Mouse (Mus musculus) urinary bladder, postnatal 36 days (tissue): ENCODE measurements around the gene Tomm40.
A peak's percentile ranks its signal among the peaks of the same experiment; 100 is the strongest.
"Not testable (repeated sequence)": the region's sequence is repeated elsewhere in the genome, so short reads cannot be mapped to it uniquely, and the experiment has no call there.

ENCODE experiments used
- DNase-seq, 2 experiments: peaks; one replicate each; pipeline ENCODE4 v3.0.0; 2022; ENCODE audit warnings: low spot score in 2 of 2, mixed read lengths in 1 of 2

Gene Tomm40

DNA sequence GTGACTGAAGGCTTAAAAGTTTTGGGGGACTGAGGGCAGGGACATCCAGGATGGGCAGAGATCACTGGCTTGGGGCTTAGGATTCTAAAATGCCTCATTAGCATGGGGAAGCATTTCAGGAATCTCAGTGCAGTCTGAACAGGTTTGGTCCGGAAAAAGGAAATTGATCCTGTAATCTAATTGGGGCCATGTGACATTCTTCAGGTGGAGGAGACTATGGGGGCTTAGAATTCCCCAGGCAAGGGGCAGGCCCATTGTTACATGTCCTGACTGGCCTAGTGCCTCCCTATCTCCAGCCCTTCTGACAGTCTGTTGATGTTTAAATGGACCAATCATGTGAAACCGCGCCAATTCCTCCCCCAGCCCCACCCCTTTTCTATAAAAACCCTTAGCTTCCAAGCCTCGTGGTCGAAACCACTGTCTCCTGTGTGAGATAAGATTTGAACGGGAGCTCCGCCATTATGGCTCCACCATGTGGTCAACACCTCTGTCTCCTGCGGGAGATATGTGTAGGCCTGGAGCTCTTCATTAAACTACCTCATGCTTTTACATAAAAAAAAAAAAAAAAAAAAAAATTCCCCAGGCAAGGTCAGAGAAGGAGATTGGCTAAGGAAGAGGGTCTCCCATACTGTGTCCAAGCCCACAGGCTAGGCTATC, 28.2 kb downstream of the Tomm40 start:
- not testable (repeated sequence) for DNase-seq

DNA sequence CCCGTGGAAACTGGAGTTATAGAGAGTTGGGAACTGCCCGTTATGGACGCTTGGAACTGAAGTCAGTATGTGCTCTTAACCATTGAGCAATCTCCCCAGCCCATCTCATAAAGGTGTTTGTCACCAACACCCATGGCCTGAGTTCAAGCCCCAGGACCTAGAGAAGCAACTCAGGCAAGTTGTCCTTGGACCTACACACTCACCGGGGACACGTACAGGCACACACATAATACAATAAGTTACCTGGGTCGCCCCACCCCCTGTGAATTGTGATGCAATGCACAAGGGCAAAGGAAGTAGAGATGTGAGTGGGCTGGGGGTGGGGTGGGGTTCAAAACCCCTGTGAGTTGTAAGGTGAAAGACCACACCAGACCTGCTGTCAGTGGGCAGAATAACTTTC, 28.7 kb downstream of the Tomm40 start:
- no peak for DNase-seq

DNA sequence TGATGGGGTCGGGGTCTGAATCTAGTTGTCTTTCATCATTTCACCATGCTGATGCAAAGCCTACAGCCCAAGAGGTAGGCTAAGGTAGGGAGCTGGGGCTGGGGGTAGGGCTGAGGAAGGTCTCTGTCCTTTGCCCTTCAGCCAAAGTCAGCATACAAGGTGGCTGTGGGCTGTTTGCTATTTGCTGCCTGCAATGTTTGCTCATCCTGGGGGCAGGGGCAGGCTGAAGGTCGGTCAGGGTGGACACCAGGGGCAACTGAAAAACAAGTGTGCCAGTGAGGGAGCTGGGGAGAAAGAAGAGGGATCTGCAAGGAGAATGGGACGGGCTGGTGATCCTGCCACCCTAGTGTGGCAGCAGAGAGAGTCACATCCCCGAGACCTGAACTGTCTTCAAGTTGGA, 29.9 kb downstream of the Tomm40 start:
- DNase-seq, result no peak

DNA sequence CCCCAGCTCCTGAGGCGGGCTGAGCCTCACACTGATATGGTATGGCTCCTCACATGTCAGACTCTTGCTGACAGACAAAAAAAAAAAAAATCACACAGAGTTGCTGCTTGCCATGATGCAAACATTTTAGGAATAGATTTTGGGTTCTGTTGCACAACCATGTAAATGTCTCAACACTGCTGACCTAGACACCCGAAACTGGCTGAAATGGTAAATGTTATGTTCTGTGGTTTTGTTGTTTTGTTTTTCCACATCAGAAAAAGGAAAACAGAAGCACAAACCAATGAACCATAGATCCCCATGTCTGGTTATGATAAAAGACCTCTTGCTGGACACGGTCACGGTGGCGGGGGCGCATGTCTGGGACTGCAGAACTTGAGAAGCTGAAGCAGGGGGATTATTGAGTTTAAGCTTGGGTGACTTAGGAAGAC, 31.5 kb downstream of the Tomm40 start:
- DNase-seq, result no peak

DNA sequence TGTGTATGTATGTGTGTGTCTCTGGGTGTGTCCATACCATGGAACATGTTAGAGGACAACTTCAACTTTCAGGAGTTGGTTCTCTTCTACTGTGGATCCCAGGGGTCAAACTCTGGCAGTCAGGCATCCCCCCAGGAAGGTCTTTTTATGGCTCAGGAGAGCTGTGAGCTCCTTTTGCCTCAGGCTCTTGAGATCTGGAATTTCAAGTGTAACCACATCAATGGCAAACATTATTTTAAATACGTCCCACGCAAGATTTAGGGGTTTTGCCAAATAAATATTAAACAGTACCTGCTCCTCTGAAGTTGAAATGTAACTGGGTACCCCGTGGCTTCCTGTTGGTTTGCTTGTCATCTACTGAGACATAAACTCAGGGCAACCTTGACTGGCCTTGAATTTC, 32.3 kb downstream of the Tomm40 start:
- no peak for DNase-seq

DNA sequence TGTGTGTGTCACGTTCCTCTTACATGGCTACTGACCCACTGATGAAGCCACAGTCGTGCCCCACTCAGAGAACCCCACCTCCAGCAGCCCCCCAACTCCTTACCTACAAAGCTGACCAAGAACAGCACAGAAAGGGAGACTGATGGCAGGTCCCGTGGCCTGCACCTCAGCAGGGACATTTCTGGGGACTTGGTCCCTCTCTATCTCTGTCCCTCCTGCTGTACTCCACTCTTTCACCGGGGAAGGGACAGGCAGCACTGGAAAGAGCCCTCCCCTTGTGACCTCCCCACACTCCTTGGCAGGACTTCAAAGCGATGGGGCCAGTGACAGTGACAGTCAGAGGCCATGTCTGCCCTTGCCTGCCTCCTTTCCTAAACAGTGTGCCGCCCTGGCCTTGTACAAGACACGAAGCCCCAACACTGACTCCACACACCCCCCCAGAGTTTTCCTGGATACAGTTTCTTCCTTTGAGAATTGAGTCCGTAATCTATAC, 34.0 kb downstream of the Tomm40 start, which contains the start of the genes Gm44805 and Apoc4:
Gene Gm44805, minus strand, starts transcription at position 222 of the 493 bp plus-strand sequence.
Gene Apoc4, minus strand, starts transcription at position 278 of the 493 bp plus-strand sequence.
- DNase-seq, result no peak

DNA sequence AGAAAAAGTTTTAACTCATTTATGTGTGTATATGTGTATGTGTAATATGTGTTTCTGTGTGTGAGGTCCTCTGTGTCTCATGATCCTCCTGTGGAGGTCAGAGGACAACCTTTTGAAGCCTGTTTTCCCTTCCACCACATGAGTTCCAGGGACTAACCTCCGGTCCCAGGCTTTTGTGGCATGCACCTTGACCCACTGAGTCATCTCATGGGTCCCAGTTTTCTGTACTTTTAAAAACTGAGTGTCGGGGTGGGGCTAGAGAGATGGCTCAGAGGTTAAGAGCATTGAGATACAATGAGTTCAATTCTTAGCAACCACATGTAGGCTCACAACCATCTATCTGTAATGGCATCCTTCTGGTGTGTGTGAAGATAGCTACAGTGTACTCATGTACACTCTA, 34.5 kb downstream of the Tomm40 start:
- no peak for DNase-seq

DNA sequence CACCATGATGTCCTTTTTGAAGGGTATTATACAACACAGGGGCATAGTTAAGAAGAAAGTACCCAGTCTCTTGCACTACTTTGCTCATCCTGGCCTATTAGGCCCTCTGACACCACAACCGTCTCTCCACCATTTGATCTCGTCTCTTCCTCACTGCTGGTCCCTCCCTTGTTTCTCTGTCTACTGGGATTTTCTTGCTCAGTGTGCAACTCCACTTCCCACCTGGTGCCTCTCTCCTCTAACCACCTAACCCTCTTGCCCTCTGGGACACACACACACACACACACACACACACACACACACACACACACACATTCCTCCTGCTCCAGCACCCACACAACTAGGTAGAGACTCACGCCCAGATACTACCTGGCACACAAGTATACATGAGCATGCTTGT, 36.3 kb downstream of the Tomm40 start:
- no peak for DNase-seq

DNA sequence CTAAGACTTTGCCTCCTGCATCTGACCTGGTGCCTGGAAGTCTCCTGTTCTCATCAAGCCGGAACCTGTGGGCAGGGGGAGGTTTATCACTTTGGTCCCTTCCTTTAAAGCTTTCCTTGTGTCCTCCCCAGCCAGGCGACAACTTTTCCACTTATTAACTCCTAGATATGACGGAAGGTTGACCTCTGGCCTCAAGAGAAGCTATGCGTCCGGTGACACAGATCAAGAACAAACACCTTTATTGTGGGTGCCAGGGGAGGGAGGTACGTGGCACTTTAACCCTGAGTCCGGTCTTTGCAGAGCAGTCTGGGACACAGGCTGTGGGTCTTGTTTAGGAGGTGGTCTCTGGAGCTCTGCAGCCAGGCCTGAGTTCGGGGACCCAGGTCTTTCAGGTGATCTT, 37.4 kb downstream of the Tomm40 start, which contains the start of gene Apoc2:
Gene Apoc2, minus strand, starts transcription at position 70 of the 400 bp plus-strand sequence.
- DNase-seq, result no peak

DNA sequence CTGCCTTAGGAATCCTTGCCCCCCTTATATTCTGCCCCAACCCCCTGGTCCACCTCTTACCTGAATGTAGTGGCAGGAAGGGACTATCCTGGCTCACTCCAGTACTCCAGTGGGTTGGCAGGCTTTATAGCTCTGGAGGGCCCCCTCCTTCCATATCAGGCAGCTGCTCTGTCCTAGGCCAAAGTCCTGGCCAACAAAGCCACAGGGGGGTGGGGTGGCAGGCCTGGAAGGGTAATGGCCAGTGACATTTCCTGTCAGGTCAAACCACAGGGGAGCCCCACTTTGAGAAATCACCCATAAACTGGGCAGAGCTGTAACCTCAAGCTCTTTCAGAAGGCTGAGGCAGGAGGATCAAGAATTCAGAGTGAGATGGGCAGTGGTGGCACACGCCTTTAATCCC, 38.6 kb downstream of the Tomm40 start:
- DNase-seq, result no peak

DNA sequence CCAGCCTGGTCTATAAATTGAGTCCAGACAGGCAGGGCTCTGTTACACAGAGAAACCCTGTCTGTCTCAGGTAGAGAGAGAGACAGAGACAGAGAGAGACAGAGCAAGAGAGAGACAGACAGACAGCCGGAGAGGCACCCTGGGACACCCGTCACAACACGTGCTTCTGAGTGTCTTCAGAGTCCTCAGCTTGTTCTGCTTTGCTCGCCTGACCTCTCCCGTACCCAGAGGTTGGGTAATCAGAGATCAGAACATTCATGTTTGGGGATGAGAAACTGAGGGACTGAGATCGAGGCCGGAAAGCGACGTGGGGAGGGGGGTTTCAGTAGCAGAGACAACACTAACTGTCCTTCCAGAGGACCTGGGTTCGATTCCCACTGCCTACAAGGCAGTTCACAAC, 39.4 kb downstream of the Tomm40 start:
- DNase-seq, result no peak

DNA sequence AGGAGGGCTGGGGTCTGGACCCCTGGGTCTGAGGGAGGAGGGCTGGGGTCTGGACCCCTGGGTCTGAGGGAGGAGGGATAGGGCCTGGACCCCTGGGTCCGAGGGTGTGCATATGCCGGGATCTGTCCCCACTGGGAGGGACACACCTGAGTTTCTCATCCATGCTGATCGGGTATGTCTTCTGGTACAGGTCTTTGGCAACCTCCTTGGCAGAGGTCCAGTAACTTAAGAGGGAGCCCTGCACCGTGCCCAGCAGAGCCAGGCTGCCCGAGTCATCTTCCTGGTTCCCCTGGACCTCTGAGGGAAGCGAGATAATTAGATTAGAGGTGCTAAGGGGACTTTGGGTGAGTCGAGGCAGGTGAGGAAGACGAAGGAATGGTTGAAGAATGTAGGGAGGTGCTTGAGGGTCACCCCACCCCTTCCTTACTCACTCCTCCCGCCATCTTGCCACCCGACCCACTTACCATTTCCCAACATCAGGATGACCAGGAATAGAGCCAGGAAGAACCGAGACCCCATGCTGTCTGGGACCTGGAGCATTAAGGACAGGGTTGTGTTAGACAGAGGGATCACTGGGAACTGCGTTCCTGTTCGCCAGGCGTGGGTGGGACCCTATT, 42.0 kb downstream of the Tomm40 start:
- DNase-seq, result no peak

DNA sequence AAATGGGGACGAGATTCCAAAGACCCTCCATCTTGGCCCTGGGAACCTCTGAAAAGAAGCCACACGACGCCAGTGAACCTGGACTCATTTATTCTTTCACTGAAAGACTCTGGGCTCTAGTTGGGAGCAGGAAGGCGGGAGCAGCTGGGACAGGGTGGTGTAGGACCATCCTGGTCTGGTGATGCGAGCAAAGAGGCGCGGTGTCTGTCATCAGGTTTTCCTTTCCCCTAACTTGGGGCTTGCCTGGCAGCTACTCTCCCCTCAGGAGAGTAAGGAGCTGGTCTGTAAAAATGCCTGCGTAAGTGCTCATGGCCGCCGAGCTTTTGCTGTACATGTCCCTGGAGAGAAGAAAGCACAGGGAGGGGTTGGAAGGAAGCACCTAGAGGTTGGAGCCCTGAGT, 43.7 kb downstream of the Tomm40 start:
- DNase-seq, result no peak

DNA sequence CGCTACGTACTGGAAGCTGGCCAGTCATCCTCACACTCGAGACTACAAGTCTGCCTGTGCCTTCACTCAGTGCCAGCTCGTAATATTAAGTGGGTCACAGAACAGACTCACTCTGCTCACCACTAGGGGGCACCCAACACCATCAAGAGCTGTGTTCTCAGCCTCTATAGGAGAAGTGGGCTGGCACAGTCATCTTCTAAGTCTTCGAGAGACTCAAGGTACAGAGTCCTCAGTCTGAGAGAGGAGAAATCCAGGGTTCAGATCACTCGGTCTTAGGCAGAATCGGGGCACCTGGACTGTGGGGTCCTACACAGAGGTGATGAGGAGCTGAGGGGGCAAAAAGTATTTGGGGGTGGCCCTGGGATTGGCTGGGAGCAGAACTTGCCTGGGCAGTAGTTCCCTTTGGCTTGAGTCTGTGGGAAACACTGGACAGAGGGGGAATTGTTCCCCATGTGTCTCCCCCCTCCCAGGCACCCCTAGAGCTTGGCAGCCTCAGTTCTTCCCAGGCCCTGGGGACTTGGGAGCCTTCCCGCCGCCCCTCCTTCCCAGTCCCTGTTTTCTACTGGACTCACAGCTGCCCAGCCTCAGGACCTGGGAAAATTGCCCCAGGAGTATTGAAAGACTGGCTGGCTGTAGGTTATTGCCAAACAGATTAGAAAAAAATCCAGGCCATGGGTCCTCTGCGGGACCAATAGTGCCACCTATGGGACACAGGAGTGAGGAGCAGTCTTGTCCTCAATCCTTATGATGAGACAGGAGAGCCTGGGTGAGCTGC, 46.1 kb downstream of the Tomm40 start:
- DNase-seq, result peak; percentile 81 to 89

DNA sequence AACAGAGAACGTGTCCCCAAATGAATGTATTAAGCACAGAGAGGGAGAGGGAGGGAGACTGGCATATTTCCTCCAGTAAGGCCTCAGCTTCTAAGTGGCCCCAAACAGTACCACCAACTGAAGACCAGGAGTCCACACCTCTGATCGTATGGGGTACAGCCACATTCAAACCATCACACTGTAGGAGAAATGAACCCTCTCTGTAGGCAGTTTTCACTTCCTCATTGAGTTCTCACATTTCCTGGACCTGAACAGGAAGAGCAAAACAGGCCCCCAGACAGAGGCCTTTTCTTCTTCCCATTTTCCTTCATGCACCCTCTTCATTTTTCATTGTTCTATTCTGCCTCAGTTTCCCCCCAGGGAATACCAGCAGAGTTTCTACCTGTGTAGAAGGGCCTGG, 47.8 kb downstream of the Tomm40 start:
- no peak for DNase-seq

DNA sequence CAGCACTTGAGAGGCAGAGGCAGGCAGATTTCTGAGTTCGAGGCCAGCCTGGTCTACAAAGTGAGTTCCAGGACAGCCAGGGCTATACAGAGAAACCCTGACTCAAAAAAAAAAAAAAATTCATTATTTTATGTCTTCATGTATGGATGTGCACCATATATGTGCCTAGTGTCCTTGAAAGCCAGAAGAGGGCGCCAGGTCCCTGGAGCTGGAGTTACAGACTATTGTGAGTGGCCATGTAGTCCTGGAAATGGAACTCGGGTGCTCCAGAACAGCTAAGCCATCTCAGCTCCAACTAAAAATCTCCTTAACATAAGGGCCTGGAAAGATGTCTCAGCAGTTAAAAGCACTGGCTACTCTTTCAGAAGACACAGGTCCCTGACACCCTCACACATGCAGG, 48.5 kb downstream of the Tomm40 start:
- DNase-seq, result no peak

DNA sequence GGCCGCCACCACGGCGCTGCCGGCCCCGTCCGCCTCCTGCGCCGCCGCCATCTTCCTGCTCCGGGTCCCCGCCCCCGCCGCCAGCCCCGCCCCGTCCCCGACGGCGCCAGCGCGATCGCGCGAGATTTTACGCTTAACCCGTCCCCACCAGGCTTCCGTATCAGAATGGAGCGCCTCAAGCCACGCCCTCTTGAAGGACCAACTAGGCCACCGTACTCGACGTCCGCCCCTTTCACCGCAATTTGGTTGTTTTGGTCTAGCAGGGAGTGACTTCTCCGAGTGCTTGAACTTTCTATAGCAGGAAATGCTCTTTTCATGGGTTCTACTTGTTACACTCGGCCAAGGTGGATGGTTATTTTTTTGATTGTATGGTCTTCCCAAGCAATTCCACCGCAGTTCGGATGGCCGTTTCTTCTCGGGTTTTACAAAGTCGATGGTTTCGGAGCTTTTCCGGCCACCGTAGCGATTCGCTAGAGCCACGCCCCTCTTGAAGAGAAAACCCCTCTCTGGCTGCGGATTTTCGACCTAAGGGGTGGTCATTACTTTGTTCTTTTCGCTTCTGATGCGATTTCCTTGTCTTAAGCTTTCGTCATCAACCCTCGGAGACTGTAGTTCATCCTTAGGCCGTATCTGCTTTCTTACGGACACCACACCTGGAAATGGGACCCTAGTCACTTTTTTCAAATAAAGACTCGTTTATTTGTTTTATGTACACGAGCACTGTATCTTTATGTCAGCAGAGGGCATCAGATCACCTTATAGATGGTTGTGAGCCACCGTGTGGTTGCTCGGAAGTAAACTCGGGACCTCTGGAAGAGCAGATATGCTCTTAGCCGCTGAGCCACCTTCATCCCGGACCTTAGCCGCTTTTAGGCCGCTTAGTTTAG, 50.0 kb downstream of the Tomm40 start, which contains the start of gene Clptm1:
Gene Clptm1, minus strand, starts transcription at position 79 of the 887 bp plus-strand sequence.
- peak; percentile 94 to 96 for DNase-seq

DNA sequence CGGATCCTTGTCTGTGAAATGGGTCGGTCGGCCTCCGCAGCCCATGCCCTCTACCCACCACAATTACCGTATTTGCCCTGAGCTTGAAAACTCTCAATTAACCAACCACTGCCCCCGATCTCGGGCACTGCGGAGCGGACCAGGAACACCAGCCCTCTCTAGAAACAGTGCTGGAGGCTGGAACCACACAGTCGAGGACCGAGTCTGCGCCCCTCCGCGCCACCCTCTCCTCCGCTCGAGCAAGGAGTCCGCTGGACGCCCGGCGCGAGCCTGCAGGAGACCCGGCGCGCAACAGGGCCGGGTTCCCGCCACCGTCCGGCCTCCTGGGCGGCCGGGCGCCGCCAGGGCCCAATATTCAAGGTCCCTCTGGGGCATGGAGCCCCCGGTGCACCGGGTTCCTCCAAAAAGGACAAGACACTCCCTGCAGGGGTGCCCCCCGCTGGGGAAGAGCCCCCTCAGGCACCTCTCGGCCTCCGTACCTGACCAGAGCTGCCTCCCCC, 50.7 kb downstream of the Tomm40 start:
- no peak for DNase-seq

DNA sequence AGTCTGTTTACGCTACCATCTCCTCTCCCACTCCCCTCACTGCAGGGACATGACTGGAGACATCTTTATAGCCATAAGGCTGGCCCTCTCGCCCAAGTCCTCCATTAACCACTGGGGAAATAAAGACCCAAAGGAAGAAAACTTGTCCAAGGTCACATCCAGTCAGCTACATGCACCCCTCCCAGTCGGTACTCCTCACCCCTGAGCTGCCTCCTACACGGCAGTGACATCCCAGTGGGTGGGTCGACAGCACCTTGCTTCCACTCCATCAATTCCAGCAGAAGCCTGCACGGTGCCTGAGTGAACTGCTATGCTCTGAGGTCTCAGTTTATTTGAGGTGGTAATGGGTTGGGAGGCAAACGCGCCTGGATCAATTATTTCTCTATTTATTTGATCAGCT, 51.3 kb downstream of the Tomm40 start:
- no peak for DNase-seq

DNA sequence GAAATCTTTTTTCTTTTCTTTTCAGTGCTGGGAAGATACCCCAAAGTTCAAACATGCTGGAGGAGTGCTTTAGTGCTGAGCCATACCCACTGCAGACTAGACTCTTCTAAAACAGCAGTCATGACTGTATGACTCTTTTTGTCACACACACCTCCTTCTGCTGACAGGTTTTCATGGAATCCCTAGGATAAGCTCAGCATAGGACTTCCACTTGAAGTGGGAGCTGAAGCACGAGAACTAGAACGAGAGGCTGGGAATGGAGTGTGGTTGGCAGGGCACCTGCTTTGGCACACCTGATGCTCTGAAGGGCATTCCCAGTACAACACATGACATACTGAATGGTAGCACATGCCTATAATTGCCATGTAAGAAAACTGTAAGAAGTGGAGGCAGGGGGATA, 62.6 kb downstream of the Tomm40 start:
- no peak for DNase-seq
